Mouse (Mus musculus): Measurements from ENCODE around the gene Smim22.
A peak's percentile ranks its signal among the peaks of the same experiment; 100 is the strongest.

The Smim22 gene

GRCm38 (mm10) chr16:5007067-5007466, at the start of gene Smim22:
Gene Smim22 (plus strand): TSS chr16:5007288.
- peak; percentile 39 to 65 for DNase-seq (ENCODE audit: low spot score in 2 of 2)

- no peak for DNase-seq (ENCODE audit: low spot score in 2 of 2)
These were observed 49.6 kb upstream of the Smim22 start for GRCm38 (mm10) chr16:4957446-4957845.

- no peak for DNase-seq (ENCODE audit: low spot score in 2 of 2)
These were observed 46.8 kb upstream of the Smim22 start for GRCm38 (mm10) chr16:4960260-4960659.

GRCm38 (mm10) chr16:4963346-4963745, 43.7 kb upstream of the Smim22 start:
- DNase-seq (ENCODE audit: low spot score in 2 of 2), result no peak

GRCm38 (mm10) chr16:4963797-4964709, 43.0 kb upstream of the Smim22 start, which contains the start of gene Anks3:
Gene Anks3 (minus strand): TSS chr16:4964205.
- peak; percentile 95 to 98 for DNase-seq (ENCODE audit: low spot score in 2 of 2)

- no peak for DNase-seq (ENCODE audit: low spot score in 2 of 2)
These were observed 42.2 kb upstream of the Smim22 start for GRCm38 (mm10) chr16:4964731-4965391.

GRCm38 (mm10) chr16:4965392-4966129, 41.5 kb upstream of the Smim22 start:
- DNase-seq (ENCODE audit: low spot score in 2 of 2), result no peak

GRCm38 (mm10) chr16:4968426-4968825, 38.7 kb upstream of the Smim22 start:
- no peak for DNase-seq (ENCODE audit: low spot score in 2 of 2)

GRCm38 (mm10) chr16:4969055-4969843, 37.8 kb upstream of the Smim22 start:
- DNase-seq (ENCODE audit: low spot score in 2 of 2), result no peak

GRCm38 (mm10) chr16:4971626-4972025, 35.5 kb upstream of the Smim22 start:
- DNase-seq (ENCODE audit: low spot score in 2 of 2), result no peak

- DNase-seq (ENCODE audit: low spot score in 2 of 2), result no peak
These were observed 32.6 kb upstream of the Smim22 start for GRCm38 (mm10) chr16:4974521-4974920.

- DNase-seq (ENCODE audit: low spot score in 2 of 2), result no peak
These were observed 30.9 kb upstream of the Smim22 start for GRCm38 (mm10) chr16:4976180-4976579.

- no peak for DNase-seq (ENCODE audit: low spot score in 2 of 2)
These were observed 28.6 kb upstream of the Smim22 start for GRCm38 (mm10) chr16:4978275-4979051.

- peak in 1 of 2 experiments; percentile 16 for DNase-seq (ENCODE audit: low spot score in 2 of 2)
These were observed 27.2 kb upstream of the Smim22 start for GRCm38 (mm10) chr16:4979755-4980380.

GRCm38 (mm10) chr16:4984717-4985116, 22.4 kb upstream of the Smim22 start:
- DNase-seq (ENCODE audit: low spot score in 2 of 2), result no peak

- no peak for DNase-seq (ENCODE audit: low spot score in 2 of 2)
These were observed 13.8 kb upstream of the Smim22 start for GRCm38 (mm10) chr16:4993276-4993675.

GRCm38 (mm10) chr16:4997553-4997952, 9.5 kb upstream of the Smim22 start, which contains the start of gene Sept12:
Gene Sept12 (minus strand): TSS chr16:4997852.
- DNase-seq (ENCODE audit: low spot score in 2 of 2), result peak in 1 of 2 experiments; percentile 21

GRCm38 (mm10) chr16:4998984-4999383, 8.1 kb upstream of the Smim22 start:
- no peak for DNase-seq (ENCODE audit: low spot score in 2 of 2)

- no peak for DNase-seq (ENCODE audit: low spot score in 2 of 2)
These were observed 6.5 kb upstream of the Smim22 start for GRCm38 (mm10) chr16:5000611-5001010.

GRCm38 (mm10) chr16:5007492-5007891, 404 bp downstream of the Smim22 start:
- DNase-seq (ENCODE audit: low spot score in 2 of 2), result no peak
